Mouse (Mus musculus) frontal cortex, adult (tissue): Measurements from ENCODE around the gene Ddx25.

Experiments used
- ATAC-seq: cut with Nextera tagmentation; 2 replicates; pipeline ENCODE4 v1.9.2; 2017; ENCODE audit warnings: mild to moderate bottlenecking, moderate library complexity, mixed read lengths; ENCODE audit not compliant: low TSS enrichment

Gene Ddx25

GRCm38 (mm10) chr9:35541488-35541887 is 16.8 kb downstream of the Ddx25 start:
- peak; percentile 81 for ATAC-seq

DNA sequence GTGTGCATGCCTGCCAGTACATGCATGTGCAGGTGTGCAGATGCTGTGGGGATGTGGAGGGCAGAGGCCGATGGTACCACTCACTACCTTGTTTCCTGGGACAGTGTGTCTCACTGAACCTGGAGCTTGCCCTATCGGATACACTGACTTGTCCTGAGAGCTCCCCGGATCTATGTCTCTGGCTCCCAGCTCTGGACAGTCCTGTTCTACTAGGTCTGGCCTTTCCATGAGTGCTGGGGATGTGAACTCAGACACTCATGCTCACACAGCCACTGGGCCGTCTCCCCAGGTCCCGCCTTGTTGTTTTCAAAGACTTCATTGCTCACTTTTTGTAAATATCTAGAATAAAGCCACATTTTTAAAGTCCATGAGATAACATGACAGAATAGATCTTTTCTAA is 17.3 kb downstream of the Ddx25 start:
- no peak for ATAC-seq

GRCm38 (mm10) chr9:35539001-35539750 is 19.2 kb downstream of the Ddx25 start:
- ATAC-seq, result no peak

GRCm38 (mm10) chr9:35535876-35536275 is 22.5 kb downstream of the Ddx25 start:
- no peak for ATAC-seq

GRCm38 (mm10) chr9:35535110-35535509 is 23.2 kb downstream of the Ddx25 start:
- ATAC-seq, result peak; percentile 90

GRCm38 (mm10) chr9:35533266-35533665 is 25.1 kb downstream of the Ddx25 start:
- ATAC-seq, result no peak

DNA sequence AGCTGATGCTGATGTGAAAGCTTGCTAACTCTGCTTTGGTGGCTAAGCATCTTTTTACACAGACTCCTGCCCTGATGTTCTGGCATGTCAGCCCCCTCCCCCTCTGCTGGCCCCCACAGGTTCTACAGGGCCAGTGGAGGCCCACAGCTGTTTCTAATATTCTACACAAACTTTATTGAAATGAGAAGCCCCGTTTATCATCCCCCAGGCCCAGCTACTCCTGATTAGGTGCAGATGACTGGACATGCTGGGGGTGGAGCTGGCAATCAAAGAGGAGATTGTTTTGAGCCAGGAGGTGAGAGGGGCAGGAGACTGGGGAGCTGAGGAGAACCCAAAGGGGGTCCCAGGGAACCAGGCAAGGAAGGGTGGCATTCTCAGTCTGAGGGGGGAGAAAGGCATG is 28.5 kb downstream of the Ddx25 start:
- no peak for ATAC-seq

DNA sequence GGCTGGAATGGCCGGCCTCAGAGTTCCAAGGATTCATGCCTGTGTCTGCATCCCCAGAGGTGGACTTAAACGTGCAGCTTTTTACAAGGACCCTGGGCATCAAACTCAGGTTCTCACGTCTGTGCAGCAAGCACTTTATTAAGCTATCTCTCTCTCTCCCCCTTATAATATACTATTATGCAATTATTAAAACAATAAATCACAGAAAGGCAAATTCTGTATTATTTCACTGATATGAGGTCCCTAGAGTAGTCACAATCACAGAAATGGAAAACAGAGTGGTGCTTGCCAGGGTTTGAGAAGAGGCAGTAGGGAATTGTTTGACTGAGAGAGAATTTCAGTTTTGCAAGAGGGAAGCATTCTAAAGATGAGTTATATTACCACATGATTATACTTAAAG is 29.2 kb downstream of the Ddx25 start:
- no peak for ATAC-seq

GRCm38 (mm10) chr9:35523941-35524411 is 34.4 kb downstream of the Ddx25 start:
- peak; percentile 97 for ATAC-seq

GRCm38 (mm10) chr9:35523541-35523940 is 34.8 kb downstream of the Ddx25 start:
- peak; percentile 97 for ATAC-seq

DNA sequence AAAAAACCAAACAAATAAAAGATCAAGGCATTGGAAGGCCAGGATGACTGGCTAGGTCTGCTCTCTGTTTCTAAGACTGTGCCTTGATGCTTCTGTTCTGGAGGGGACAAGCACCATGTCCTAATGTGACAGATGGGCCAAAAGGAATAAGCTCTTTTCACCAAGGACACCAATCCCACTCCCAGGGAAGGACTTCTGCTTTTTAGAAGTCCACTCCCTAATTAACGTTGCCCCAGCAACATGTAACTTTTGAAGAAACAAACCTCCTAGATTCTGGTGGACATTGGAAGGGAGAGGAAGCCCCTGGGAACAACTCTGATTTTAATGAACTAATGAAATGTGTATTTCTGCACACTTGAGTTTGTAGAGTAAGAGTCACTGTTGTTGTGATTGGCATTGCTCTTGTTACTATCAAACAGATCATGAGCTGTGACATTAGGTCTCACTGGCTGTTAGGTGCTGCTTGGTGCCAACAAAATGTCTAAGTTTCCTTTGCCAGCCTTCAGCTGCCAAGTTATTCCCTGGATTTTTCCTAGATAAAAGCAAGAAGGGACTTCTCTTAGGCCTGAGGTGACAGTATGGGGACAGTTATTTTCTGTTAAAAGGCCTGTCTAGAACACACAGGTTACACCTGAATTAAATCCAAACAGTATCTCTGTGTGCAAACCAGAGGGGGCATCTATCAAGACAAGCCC is 35.4 kb downstream of the Ddx25 start:
- no peak for ATAC-seq

DNA sequence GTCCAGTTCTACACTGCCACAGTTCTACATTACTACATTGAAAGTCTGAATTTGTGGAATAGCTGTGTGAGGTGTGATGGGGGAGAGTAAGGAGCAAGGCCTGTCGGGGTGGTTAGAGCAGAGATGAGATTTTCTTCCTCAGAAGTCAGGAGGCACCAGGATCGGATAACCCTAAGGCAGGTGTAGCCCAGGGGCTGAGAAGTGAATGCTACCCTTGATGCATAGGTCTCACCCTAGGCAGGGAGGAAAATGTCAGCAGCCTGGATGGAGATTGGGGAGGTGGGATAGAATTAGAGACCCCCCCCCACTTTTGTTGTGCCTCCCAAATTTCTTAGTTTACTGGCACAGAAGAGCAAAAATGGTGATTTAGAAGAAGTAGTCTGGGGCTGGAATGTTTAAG is 36.1 kb downstream of the Ddx25 start:
- no peak for ATAC-seq

- no peak for ATAC-seq
These were observed 37.5 kb downstream of the Ddx25 start for GRCm38 (mm10) chr9:35520631-35521348.

- ATAC-seq, result no peak
These were observed 40.2 kb downstream of the Ddx25 start, which contains the start of gene Gm1113 for GRCm38 (mm10) chr9:35518169-35518568. Gm1113 (minus strand) TSS chr9:35518269.

- no peak for ATAC-seq
These were observed 41.6 kb downstream of the Ddx25 start for GRCm38 (mm10) chr9:35516711-35517110.

- no peak for ATAC-seq
These were observed 42.1 kb downstream of the Ddx25 start for GRCm38 (mm10) chr9:35516182-35516581.

DNA sequence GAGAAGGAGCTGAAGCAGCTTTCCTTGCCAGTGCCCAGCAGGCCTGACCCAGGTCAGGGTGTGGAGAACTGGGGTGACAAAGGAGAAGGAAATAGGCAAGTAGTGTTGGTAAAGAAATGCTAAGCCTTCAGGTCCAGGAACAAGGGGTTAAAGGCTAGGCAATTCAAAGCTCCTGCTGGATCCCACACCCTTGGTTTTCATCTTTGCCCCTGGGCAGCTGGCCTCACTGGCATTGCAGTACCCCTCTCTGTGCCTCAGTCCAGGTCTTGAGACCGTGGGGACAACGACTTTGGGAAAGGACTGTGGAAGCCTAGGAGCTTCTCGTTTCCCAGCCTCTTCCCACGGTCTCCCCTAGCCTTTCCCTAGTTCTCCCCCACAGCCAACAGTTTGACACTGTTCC is 44.4 kb downstream of the Ddx25 start:
- no peak for ATAC-seq

DNA sequence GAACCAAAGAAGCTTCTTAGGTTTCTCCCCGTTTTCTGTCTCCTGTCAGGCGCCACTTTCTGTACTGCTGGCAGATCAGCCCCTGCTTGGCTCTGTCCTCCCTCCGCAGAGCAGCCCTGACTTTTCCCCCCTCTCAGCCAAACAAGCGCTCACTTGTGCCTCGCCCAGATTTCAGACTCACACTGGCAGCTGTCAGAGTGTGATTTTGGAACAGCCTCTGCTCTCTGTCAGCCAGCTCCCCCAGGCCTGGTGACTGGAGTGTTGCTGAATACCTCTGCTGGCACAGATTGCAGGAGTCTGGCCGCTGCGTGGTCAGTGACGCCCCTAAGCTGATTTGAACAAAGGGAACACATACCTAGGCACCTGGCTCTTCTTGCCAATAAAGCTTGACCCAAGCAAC is 50.1 kb downstream of the Ddx25 start:
- peak; percentile 72 for ATAC-seq

DNA sequence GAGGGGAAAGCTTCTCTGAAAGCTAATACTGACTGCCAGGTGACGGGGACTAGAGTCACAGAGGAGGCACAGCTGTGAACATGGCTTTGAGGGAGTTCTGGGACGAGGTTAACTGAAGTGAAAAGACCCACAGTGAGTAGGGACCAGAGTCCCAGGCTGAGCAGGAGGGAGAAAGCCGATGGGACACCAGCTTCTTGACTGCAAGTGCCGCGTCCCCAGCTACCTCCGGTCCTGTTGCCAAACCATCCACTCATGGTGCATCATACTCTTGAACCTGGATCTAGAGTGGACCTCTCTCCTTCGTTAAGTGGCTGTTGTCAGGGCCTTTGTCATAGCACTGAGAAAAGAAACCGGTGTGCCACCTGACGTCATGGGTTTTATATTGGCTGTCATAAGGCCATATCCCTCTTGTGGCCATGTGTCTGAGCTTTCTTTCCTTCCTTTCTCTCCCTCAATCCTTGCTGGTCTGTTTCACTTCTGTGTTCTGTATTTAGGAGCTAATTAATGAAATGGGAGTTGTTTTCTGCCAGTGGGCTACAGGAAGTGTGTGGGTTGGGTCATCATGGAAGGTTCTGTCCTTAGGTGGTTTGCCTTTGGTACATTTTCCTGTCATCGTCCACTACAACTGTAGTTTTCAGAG is 55.8 kb downstream of the Ddx25 start:
- no peak for ATAC-seq

GRCm38 (mm10) chr9:35499946-35500345 is 58.4 kb downstream of the Ddx25 start:
- no peak for ATAC-seq

GRCm38 (mm10) chr9:35495471-35495870 is 62.9 kb downstream of the Ddx25 start:
- no peak for ATAC-seq

GRCm38 (mm10) chr9:35494937-35495336 is 63.4 kb downstream of the Ddx25 start:
- no peak for ATAC-seq
